Mouse (Mus musculus): ENCODE data around the gene Trmt10a.

Gene Trmt10a

GRCm38 (mm10) chr3:138197556-138197955 lies 54.3 kb downstream of the Trmt10a start:
- DNase-seq (ENCODE audit: low spot score), result no peak

- DNase-seq (ENCODE audit: low spot score), result peak; percentile 70
Measured at GRCm38 (mm10) chr3:138197973-138198721, 54.9 kb downstream of the Trmt10a start.

GRCm38 (mm10) chr3:138198722-138199068 lies 55.4 kb downstream of the Trmt10a start:
- no peak for DNase-seq (ENCODE audit: low spot score)

GRCm38 (mm10) chr3:138208821-138209220 lies 65.6 kb downstream of the Trmt10a start:
- DNase-seq (ENCODE audit: low spot score), result no peak

All from urinary bladder, postnatal 10 days (tissue).